In the genomic region with DNA sequence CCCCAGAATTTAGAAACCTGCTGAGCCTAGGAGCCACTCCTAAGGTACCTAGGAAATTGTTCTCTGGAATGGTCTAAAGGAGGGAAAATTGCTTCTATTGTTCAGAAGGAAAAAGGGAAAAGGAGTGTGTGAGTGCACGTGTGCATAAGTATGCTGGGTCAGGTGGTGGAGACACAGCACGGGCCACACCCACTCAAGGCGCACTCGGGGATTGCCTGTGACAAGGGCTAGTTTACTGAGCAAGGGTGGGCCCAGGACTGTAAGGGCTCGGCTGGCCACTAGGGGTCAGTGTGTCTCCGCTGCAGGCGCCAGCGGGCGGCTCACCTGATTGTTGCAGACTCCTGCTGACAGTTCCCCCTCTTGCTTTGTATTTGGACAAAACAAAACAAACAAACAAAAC, we compare ENCODE assay signal across 8 mouse cellular contexts. TPM values are rescaled to one million over a fixed set of nuclear protein-coding genes. Genes with fewer than 3 reads are reported as not detected.
A peak's percentile ranks its signal among the peaks of the same experiment; 100 is the strongest.
DNase-seq lines count a peak whose midpoint lies in the region; ATAC-seq lines count a peak whose summit lies in the region.

No protein-coding gene starts in this region.

- H3K9me3 ChIP-seq in embryonic facial prominence, embryonic 12.5 days, result no peaks in the 10 kb centered on the region
- no peaks in the 10 kb centered on the region for H3K9me3 ChIP-seq in limb, embryonic 10.5 days (replicated peaks)
- H3K9me3 ChIP-seq in midbrain, embryonic 12.5 days, result no peaks in the 10 kb centered on the region

- WGBS in embryonic facial prominence, embryonic 12.5 days, result 1% methylated on average over 9 of the region's 9 CpGs
- WGBS in limb, embryonic 10.5 days, result 3% methylated on average over 9 of the region's 9 CpGs
- 3% methylated on average over 9 of the region's 9 CpGs for WGBS in midbrain, embryonic 12.5 days

- no peak overlapping the region for H3K27ac ChIP-seq in embryonic facial prominence, embryonic 12.5 days
- H3K27ac ChIP-seq in limb, embryonic 10.5 days, result no peak overlapping the region
- no peak overlapping the region for H3K27ac ChIP-seq in midbrain, embryonic 12.5 days (replicated peaks)

- H3K27me3 ChIP-seq in embryonic facial prominence, embryonic 12.5 days, result 0 out of 2 replicates have a peak, but pooled peaks cover 4% of the 10 kb centered on the region
- H3K27me3 ChIP-seq in limb, embryonic 10.5 days (ENCODE audit: low read depth, poor library complexity, severe bottlenecking), result 0 out of 2 replicates have a peak, but pooled peaks cover 6% of the 10 kb centered on the region
- H3K27me3 ChIP-seq in midbrain, embryonic 12.5 days, result no peaks in the 10 kb centered on the region; the same call in 1 of the 2 replicates

- H3K4me1 ChIP-seq in embryonic facial prominence, embryonic 12.5 days, result 0 out of 2 replicates have a peak, but pooled peaks cover 2% of the 10 kb centered on the region
- H3K4me1 ChIP-seq in limb, embryonic 10.5 days, result peaks cover 5% of the 10 kb centered on the region; the same call in 1 of the 2 replicates
- H3K4me1 ChIP-seq in midbrain, embryonic 12.5 days, result peaks cover 6% of the 10 kb centered on the region

- no peaks in the 10 kb centered on the region for H3K36me3 ChIP-seq in embryonic facial prominence, embryonic 12.5 days
- H3K36me3 ChIP-seq in limb, embryonic 10.5 days, result no peaks in the 10 kb centered on the region
- no peaks in the 10 kb centered on the region for H3K36me3 ChIP-seq in midbrain, embryonic 12.5 days

- peak overlapping the region; percentile 19; the same call in 1 of the 2 replicates for H3K4me3 ChIP-seq in embryonic facial prominence, embryonic 12.5 days
- H3K4me3 ChIP-seq in limb, embryonic 10.5 days, result no peak overlapping the region
- H3K4me3 ChIP-seq in midbrain, embryonic 12.5 days, result peak overlapping the region; percentile 6; the same call in 1 of the 2 replicates

- peak overlapping the region; percentile 41 for H3K4me2 ChIP-seq in embryonic facial prominence, embryonic 12.5 days (replicated peaks)
- peak overlapping the region; percentile 41 for H3K4me2 ChIP-seq in midbrain, embryonic 12.5 days (replicated peaks)

- peak; percentile 79; the same call in 1 of the 2 replicates for ATAC-seq in embryonic facial prominence, embryonic 12.5 days (ENCODE audit: insufficient number of reproducible peaks, insufficient read depth, low FRiP score, low TSS enrichment)
- ATAC-seq in midbrain, embryonic 12.5 days (ENCODE audit: low FRiP score, low read depth), result peak; percentile 80

- DNase-seq in 3134 (ENCODE audit: extremely low read depth, insufficient read length, low spot score), result peak; percentile 84
- DNase-seq in adrenal gland, postnatal 25 days, result peak; percentile 88
- peak; percentile 90 for DNase-seq in heart, adult 18-20 months
- DNase-seq in kidney, adult 18-20 months, result peak; percentile 85
- DNase-seq in limb, embryonic 10.5 days (ENCODE audit: low spot score), result peak; percentile 89
- DNase-seq in skeletal muscle tissue, adult 2 months (ENCODE audit: low read depth, low spot score), result peak; percentile 83

- no peak overlapping the region for H3K9ac ChIP-seq in embryonic facial prominence, embryonic 12.5 days
- no peak overlapping the region for H3K9ac ChIP-seq in midbrain, embryonic 12.5 days (replicated peaks)

RNA-seq across cellular contexts. Expression of a gene that starts 26.8 kb away (rescaled TPM):
- not detected in 2 replicates for total RNA-seq in adrenal gland, postnatal 25 days (2021)
- 0.32 TPM in 1 of 2 replicates, not detected in the other for polyA plus RNA-seq in embryonic facial prominence, embryonic 12.5 days (2016; fragmentation: Nextera tagmentation; extraction: Ambion mirVana)
- not detected for total RNA-seq in heart, adult 18-20 months (2021)
- not detected in 2 replicates for polyA plus RNA-seq in limb, embryonic 10.5 days (2016; fragmentation: Nextera tagmentation; extraction: Ambion mirVana)
- polyA plus RNA-seq in midbrain, embryonic 12.5 days (2016; fragmentation: Nextera tagmentation; extraction: Ambion mirVana), result not detected in 2 replicates

RNA-seq across cellular contexts. Expression of a gene that starts 33.8 kb away (rescaled TPM):
- total RNA-seq in adrenal gland, postnatal 25 days (2021), result 9.5 and 10.4 TPM in 2 replicates
- 6.5 and 6.6 TPM in 2 replicates for polyA plus RNA-seq in embryonic facial prominence, embryonic 12.5 days (2016; fragmentation: Nextera tagmentation; extraction: Ambion mirVana)
- 1 to 10 TPM; 8.6 to 10.0 TPM for total RNA-seq in heart, adult 18-20 months (2021)
- 3.7 and 5.6 TPM in 2 replicates for polyA plus RNA-seq in limb, embryonic 10.5 days (2016; fragmentation: Nextera tagmentation; extraction: Ambion mirVana)
- 9.5 and 9.6 TPM in 2 replicates for polyA plus RNA-seq in midbrain, embryonic 12.5 days (2016; fragmentation: Nextera tagmentation; extraction: Ambion mirVana)
